Mouse (Mus musculus): ENCODE results near the gene Atp5j2.

The Atp5j2 gene

DNA sequence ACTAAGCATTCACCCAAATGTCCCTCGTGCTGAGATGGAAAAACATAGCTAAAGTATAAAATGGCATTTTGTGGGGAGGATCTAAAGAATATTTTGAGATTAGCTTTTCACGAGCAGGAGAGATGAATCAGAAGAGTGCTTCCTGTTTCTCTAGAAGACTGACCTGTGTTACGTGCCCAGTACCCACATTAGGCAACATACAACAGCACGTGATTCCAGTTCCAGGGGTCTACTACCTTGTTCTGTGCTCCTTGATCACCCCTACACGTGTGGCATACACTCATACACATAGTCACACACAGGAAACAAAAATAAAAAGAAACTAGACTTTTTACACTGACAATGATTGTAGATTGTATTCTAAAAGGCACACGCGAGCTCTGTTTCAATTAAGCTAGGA lies 8.5 kb upstream of the Atp5j2 start:
- DNase-seq = no peak

DNA sequence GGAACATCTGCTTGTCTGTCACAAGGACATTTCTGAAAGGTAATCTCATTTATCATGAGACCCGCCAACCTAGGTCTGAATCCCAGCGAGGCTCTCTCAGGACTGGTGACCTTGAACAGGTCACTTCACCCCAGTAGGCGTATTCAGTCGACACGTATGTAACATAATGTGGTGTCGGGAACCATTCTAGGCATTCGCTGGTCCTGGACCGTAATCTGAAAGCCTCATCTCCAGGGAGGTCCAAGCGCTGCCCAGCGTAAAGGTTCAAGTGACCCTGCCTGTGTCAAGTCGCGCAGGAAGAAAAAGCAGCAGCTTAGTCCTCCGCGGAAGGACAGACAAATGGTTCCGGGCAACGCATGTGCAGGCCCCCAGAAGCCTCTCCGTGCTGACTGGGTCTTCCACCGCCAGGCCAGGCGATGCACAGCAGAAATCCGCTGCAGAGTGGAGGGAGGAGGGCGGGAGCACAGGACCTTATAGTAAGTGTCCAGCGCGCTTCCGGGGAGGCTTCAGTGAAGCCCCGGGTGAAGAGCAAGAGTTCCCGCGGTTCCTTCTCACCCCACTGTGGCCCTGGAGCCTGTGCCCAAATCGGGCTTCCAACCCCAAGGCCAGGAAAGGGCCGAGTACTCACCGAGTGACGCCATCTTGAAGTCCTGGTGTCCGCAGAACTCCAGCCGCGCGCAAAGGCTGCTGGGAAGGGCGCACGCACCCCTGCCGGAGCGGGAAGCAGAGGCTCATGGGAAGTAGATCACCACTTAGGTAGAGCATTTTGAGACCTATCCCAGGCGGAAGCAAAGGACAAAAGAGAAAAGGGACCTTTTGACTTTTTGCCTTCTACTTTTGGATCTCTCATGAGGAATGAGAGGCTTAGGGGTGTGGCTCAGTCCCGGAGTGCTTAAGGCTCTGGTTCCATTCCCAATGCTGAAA lies 725 bp downstream of the Atp5j2 start:
- peak; percentile 90 for DNase-seq

GRCm38 (mm10) chr5:145190373-145190772 lies 1.5 kb downstream of the Atp5j2 start:
- no peak for DNase-seq

DNA sequence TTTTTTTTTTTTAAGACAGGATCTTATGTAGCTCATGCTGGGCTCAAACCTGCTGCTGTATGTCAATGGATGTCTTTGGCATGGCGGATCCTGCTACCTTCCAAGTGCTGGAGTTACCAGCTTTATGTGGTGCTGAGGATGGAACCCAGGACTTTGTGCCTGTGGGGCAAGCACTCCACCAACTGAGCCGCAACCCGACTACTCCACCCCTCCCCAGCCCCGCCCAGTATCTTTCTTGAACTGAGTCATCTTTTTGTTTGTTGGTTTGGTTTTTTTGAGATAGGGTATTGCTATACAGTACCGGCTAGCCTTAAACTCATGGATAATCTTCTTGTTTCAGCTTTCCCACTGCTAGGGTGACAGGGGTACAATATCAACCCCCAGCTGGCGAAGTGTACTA lies 2.4 kb downstream of the Atp5j2 start:
- no peak for DNase-seq

GRCm38 (mm10) chr5:145185244-145185643 lies 6.6 kb downstream of the Atp5j2 start:
- no peak for DNase-seq

DNA sequence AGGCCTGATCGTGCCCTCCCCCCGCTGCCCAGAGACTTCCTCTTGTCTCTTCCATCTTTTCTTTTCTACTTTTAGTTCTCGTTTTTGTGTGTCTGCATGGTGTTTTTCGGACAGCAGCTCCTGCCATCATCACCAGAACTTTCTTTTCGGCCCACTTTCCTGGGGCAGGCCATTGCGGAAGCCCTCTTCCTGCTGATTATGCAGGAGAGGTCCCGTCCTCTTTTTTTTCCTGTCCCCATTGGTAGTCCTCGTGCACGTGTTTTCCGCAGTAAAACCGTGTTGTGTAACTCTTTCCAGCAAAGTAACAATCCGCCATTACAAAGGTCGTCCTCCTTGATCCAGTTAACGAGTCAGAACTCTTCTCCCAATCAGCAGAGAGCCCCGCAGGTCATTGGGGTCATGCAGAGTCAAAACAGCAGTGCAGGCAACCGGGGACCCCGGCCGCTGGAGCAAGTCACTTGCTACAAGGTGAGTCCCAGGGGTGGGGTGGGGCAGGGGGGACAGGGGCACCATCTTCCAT lies 13.3 kb downstream of the Atp5j2 start:
- DNase-seq = no peak

DNA sequence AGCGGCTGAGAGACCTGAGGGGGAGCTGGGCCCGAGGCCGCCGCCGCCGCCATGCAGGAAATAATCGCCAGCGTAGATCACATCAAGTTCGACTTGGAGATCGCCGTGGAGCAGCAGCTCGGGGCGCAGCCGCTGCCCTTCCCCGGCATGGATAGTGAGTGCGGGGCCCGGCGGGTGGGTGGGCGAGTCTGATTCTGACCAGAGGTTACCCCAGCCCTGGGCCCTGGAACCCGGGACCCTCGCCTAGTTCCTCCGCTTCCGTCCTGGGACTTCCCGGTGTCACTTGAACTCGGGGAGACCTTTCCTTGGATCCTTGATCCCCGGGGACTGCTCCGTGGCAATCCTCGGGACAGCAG lies 24.6 kb downstream of the Atp5j2 start:
- no peak for DNase-seq

DNA sequence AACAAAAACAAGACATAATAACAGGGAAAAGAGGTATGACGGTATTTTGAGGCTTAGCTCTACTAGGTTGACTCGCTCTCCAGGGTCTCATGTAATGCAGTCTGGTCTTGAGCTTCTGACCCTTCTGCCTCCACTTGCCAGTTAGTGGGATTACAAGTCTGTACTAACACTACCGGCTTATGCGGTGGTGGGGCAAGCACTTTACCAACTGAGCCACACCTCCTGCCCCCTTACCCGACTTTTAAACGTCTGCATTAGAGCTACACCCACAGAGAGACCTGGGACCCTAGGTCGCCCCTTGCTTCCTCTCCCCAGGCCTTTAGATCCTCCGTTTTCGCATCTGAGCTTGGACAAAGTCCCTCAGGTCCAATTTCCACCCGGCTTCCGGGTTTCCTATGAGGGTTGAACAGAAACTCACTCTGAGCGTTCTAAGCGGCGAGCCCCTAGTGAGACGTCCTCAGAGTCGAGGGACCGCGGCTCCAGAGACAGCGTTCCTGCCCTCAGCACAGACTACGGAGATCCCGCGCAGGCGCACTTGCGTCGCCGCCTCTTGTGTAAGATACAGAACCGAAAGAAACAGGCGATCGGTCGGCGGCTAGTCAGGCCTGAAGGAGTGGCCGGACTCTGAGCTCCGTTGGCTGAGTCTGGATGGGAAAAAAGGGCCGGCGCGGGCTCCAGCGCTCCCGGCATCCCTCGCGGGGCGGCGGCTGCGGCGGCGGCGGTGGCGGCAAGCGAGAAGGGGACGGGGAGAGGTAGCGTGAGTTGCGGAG lies 25.1 kb downstream of the Atp5j2 start, which contains the start of the genes Ptcd1 and Cpsf4:
Gene Ptcd1, minus strand, starts transcription at position 573 of the 770 bp plus-strand sequence.
Gene Cpsf4, plus strand, starts transcription at position 678 of the 770 bp plus-strand sequence.
- DNase-seq = peak; percentile 99

DNA sequence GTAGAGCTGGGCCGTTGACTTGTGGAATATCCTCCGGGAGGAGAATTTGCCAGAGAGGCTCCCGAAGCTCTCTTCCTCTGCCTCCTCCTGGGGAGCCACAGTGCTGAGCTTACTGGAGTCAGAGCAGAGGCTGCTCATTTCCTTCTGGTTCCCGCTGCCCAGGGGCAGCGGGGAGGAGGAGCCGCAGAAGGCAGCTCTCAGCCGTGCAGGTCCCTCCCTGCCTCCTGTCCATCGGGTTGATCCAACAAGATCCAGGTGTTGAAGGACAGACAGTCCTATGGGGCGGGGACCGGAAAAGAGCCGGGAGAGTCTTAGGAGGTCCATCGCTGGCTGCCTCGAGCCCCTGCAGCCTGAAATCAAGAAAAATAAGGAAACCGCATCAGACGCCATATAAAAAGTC lies 26.7 kb downstream of the Atp5j2 start:
- no peak for DNase-seq

DNA sequence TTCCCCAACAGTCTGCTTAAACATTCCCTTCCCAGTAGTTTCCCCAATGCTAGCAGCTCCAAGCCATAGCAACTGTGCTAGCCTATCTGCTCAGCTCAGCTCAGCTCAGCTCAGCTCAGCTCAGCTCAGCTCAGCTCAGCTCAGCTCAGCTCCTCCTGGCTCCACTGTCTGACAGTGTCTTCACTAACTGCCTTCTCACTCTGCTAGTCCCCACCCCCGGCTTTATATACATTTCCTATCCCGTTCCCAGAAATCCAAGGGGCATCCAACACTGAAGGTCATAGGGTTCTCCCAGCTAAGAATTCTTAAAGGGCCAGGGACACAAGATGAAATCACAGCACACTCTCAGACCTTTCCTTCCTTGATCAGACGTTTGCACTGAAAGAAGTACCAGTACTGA lies 27.2 kb downstream of the Atp5j2 start:
- no peak for DNase-seq

GRCm38 (mm10) chr5:145161361-145161760 lies 30.5 kb downstream of the Atp5j2 start:
- no peak for DNase-seq

DNA sequence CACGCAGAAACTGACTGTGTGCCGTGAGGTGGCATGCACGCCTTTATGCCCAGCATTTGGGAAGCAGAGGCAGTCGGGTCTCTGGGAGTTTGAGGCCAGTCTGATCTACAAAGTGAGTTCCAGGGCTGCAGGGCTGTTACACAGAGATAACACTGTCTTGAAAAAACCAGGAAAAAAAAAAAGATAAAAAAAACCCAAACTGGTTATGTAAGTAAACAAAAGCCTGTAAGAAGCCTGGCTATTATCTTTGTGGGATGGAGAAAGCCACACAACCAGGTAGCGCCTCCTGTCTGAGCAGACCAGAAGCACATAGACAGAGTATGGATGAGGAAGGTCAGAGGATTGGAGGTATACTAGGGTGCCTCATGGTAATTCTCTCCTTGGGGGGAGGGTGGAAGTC lies 39.2 kb downstream of the Atp5j2 start:
- DNase-seq = no peak

GRCm38 (mm10) chr5:145149294-145149693 lies 42.6 kb downstream of the Atp5j2 start:
- no peak for DNase-seq

DNA sequence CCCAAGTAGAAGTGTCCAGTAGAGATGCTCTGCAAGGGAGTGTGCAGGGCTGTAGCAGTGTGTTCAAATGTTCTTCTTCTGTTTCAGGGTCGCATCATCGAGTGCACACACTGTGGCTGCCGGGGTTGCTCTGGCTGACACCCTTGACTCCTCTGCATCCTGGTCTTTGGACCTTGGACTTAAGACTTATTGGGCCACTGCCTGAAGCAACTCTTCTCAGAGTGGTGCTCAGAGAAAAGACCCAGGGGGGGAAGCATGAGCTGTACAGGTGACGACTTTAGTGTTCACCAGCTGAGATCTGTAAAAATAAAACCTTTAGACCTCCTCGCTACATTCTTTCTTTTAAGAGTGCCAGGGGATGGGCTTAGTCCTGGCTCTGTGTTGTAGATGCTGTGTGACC lies 44.1 kb downstream of the Atp5j2 start:
- DNase-seq = no peak

DNA sequence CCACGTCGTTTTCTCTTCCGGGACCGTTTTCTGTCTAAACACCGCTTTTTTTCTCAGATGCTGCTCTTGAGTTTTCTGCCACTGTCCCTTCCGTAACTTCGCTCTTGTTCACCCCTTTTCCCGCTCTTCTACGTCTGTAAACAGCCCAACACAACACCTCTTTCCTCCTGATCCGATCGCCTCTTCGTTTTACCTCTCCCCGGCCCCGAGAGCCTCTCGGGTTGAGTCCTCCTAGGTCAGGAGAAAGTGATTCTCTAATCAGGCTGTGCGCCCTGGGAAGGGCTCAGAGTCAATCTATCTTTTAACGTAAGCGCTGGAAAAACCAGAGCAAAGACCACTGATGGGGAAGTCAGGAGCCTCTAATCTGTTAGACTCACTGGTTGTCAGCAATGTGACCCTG lies 51.3 kb downstream of the Atp5j2 start:
- DNase-seq = peak; percentile 30

GRCm38 (mm10) chr5:145139571-145140519 lies 52.0 kb downstream of the Atp5j2 start, which contains the start of the genes Pdap1 and Bud31:
Gene Pdap1 (minus strand): TSS chr5:145140238.
Gene Bud31 (plus strand): TSS chr5:145140362.
- DNase-seq = peak; percentile 96

DNA sequence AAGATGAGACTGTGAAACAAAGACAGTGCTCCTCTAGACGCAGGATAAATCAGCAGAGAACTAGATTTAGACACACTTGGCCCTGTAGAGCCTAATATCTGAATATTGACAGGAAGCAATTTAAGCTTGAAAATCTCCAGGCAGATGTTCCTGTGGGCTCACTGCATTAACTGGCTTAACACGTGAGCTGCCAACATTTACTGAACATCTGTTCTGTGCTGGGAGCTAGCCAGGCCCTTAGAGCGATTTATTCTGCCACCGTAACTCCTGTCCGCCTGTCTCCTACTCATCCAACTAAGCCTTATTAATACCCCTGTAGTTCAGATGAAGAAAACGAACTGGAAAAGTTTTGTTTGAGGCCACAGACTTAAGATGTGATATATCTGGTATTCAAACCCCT lies 53.0 kb downstream of the Atp5j2 start:
- no peak for DNase-seq
